Mouse (Mus musculus) intestine, embryonic 15.5 days (tissue): ENCODE measurements at regions not wholly inside any gene's neighbourhood (a gene's known extent, or its start where the extent isn't known, plus 50 kb on each side); places are given as distances from the start of the nearest gene placed in this dataset.

ENCODE experiments used
- ATAC-seq: fragments of 200-750 bp; cut with Nextera tagmentation; 2 replicates; pipeline ENCODE4 v1.8.0; 2017; ENCODE audit warnings: moderate TSS enrichment, moderate library complexity
- H3K27ac ChIP-seq: fragments of 300-500 bp; sonication (generic); 2 replicates; pipeline ENCODE4 v1.5.1; 2015; ENCODE audit warnings: mild to moderate bottlenecking, inconsistent platforms
- H3K27me3 ChIP-seq: fragments of 300-500 bp; sonication (generic); replicated peaks from 2 replicates; pipeline ENCODE4 v1.6.1; 2015; ENCODE audit warnings: inconsistent platforms
- H3K36me3 ChIP-seq: fragments of 300-500 bp; sonication (generic); 2 replicates; pipeline ENCODE4 v1.6.1; 2015; ENCODE audit warnings: inconsistent platforms
- H3K4me1 ChIP-seq: fragments of 300-500 bp; sonication (generic); replicated peaks from 2 replicates; pipeline ENCODE4 v1.6.1; 2015; ENCODE audit warnings: inconsistent platforms
- H3K4me2 ChIP-seq: fragments of 300-500 bp; sonication (generic); replicated peaks from 2 replicates; pipeline ENCODE4 v1.6.1; 2015; ENCODE audit warnings: mild to moderate bottlenecking, inconsistent platforms
- H3K4me3 ChIP-seq: fragments of 300-500 bp; sonication (generic); replicated peaks from 2 replicates; pipeline ENCODE4 v1.5.1; 2015; ENCODE audit warnings: inconsistent platforms
- H3K9ac ChIP-seq: fragments of 300-500 bp; sonication (generic); 2 replicates; pipeline ENCODE4 v1.6.1; 2015; ENCODE audit warnings: inconsistent platforms
- H3K9me3 ChIP-seq: fragments of 300-500 bp; sonication (generic); 2 replicates; pipeline ENCODE4 v1.6.1; 2016; ENCODE audit warnings: inconsistent platforms
- WGBS: fragments of 180-500 bp; shearing (Covaris S2); methylation state at CpG from one replicate; pipeline ENCODE4 v1.1.7; 2015; 5-methylcytosine and 5-hydroxymethylcytosine counted together

- 0 out of 2 replicates have a peak, but pooled peaks have one; percentile 56 for ATAC-seq
- 56% methylated on average over 4 of the region's 4 CpGs for WGBS
Measured at GRCm38 (mm10) chrX:10770575-10770974, 55.8 kb downstream of the Mid1ip1 start.

GRCm38 (mm10) chrX:10775714-10776515, 61.1 kb downstream of the Mid1ip1 start:
- WGBS = 28% methylated on average over 8 of the region's 8 CpGs
- no peaks in the 10 kb centered on the region for H3K27me3 ChIP-seq
- no peaks in the 10 kb centered on the region for H3K9me3 ChIP-seq
- no peak overlapping the region for H3K4me3 ChIP-seq
- no peaks in the 10 kb centered on the region for H3K4me1 ChIP-seq
- 0 out of 2 replicates have a peak overlapping the region, but pooled peaks have one; percentile 22 for H3K27ac ChIP-seq
- H3K36me3 ChIP-seq = no peaks in the 10 kb centered on the region
- no peak overlapping the region for H3K4me2 ChIP-seq
- H3K9ac ChIP-seq = no peak overlapping the region
- ATAC-seq = peak; percentile 83

More at GRCm38 (mm10) chrX:10770575-10770974, 55.8 kb downstream of the Mid1ip1 start:
- Histone ChIP-seq H3K4me3 (no peak overlapping the region), H3K27me3 (no peaks in the 10 kb centered on the region), H3K9ac (no peak overlapping the region), H3K4me2 (no peak overlapping the region), H3K9me3 (no peaks in the 10 kb centered on the region), H3K36me3 (no peaks in the 10 kb centered on the region), H3K27ac (no peak overlapping the region), H3K4me1 (no peaks in the 10 kb centered on the region)

GRCm38 (mm10) chrX:10776516-10776818, 61.7 kb downstream of the Mid1ip1 start:
- Histone ChIP-seq H3K9me3 (no peaks in the 10 kb centered on the region), H3K4me1 (no peaks in the 10 kb centered on the region), H3K4me3 (no peak overlapping the region), H3K9ac (no peak overlapping the region), H3K36me3 (no peaks in the 10 kb centered on the region), H3K27me3 (no peaks in the 10 kb centered on the region), H3K4me2 (no peak overlapping the region), H3K27ac (0 out of 2 replicates have a peak overlapping the region, but pooled peaks have one; percentile 22)
- peak; percentile 41; the same call in 1 of the 2 replicates for ATAC-seq
- 35% methylated on average over 7 of the region's 7 CpGs for WGBS

GRCm38 (mm10) chrX:10778014-10778413, 63.2 kb downstream of the Mid1ip1 start:
- Histone ChIP-seq H3K27ac (no peak overlapping the region), H3K4me3 (no peak overlapping the region), H3K9me3 (no peaks in the 10 kb centered on the region), H3K9ac (no peak overlapping the region), H3K27me3 (no peaks in the 10 kb centered on the region), H3K36me3 (no peaks in the 10 kb centered on the region), H3K4me1 (no peaks in the 10 kb centered on the region), H3K4me2 (no peak overlapping the region)
- WGBS = 84% methylated on average over 2 of the region's 2 CpGs
- no peak for ATAC-seq

GRCm38 (mm10) chrX:10786359-10786758, 71.5 kb downstream of the Mid1ip1 start:
- H3K9me3 ChIP-seq = no peaks in the 10 kb centered on the region
- no peak for ATAC-seq
- no peaks in the 10 kb centered on the region for H3K27me3 ChIP-seq
- H3K4me3 ChIP-seq = no peak overlapping the region
- H3K4me2 ChIP-seq = no peak overlapping the region
- no peak overlapping the region for H3K27ac ChIP-seq
- no peaks in the 10 kb centered on the region for H3K36me3 ChIP-seq
- WGBS = 80% methylated on average over 3 of the region's 3 CpGs
- no peak overlapping the region for H3K9ac ChIP-seq
- no peaks in the 10 kb centered on the region for H3K4me1 ChIP-seq

GRCm38 (mm10) chrX:10787057-10787456, 72.2 kb downstream of the Mid1ip1 start:
- no peak for ATAC-seq
- WGBS = 88% methylated on average over 2 of the region's 2 CpGs
- no peak overlapping the region for H3K4me2 ChIP-seq

DNA sequence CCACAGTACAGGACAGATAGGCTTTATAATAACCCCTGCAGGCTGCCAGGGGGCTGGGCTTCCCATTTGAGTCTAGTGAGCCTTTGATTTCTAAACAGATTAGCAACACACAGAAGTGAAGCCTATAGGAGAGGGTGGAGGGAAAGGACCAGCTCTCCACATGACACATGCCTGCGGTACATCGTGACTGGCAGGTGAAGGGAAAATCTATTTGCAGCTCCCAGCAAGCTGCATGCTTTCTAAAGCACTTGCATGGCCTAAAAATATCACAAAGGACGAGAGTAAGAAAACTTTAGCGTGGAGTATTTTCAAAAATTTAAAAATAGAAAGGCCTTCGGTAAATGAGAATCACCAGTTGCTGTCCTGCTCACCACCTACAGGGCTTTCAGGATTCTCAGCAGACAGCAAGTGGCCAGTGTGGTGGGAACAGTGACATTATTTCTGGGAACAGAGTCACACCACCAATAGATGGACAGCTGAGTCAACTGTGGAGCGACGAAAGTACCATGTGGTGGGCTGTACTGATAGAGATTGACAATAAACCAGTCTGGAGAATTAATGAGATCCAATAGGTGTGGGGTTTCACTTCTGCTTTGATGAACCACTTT, 105.6 kb downstream of the Mid1ip1 start:
- 75% methylated on average over 7 of the region's 7 CpGs for WGBS
- no peak overlapping the region for H3K4me3 ChIP-seq
- H3K27me3 ChIP-seq = no peaks in the 10 kb centered on the region; the same call in 1 of the 2 replicates
- no peaks in the 10 kb centered on the region for H3K36me3 ChIP-seq
- H3K4me1 ChIP-seq = no peaks in the 10 kb centered on the region
- no peak for ATAC-seq
- no peak overlapping the region for H3K4me2 ChIP-seq
- H3K9me3 ChIP-seq = no peaks in the 10 kb centered on the region
- H3K27ac ChIP-seq = no peak overlapping the region
- no peak overlapping the region for H3K9ac ChIP-seq

More at GRCm38 (mm10) chrX:10787057-10787456, 72.2 kb downstream of the Mid1ip1 start:
- no peak overlapping the region for H3K9ac ChIP-seq
- H3K27ac ChIP-seq = no peak overlapping the region
- no peaks in the 10 kb centered on the region for H3K36me3 ChIP-seq
- no peaks in the 10 kb centered on the region for H3K27me3 ChIP-seq
- no peaks in the 10 kb centered on the region for H3K4me1 ChIP-seq
- H3K9me3 ChIP-seq = no peaks in the 10 kb centered on the region
- H3K4me3 ChIP-seq = no peak overlapping the region

- Histone ChIP-seq H3K27ac (no peak overlapping the region), H3K4me2 (no peak overlapping the region), H3K4me3 (no peak overlapping the region), H3K9me3 (no peaks in the 10 kb centered on the region), H3K27me3 (no peaks in the 10 kb centered on the region), H3K4me1 (0 out of 2 replicates have a peak, but pooled peaks cover 2% of the 10 kb centered on the region), H3K36me3 (no peaks in the 10 kb centered on the region), H3K9ac (no peak overlapping the region)
- WGBS = 75% methylated on average over 1 of the region's 1 CpGs
- no peak for ATAC-seq
Measured at GRCm38 (mm10) chrX:10833681-10834080, 118.9 kb downstream of the Mid1ip1 start.

DNA sequence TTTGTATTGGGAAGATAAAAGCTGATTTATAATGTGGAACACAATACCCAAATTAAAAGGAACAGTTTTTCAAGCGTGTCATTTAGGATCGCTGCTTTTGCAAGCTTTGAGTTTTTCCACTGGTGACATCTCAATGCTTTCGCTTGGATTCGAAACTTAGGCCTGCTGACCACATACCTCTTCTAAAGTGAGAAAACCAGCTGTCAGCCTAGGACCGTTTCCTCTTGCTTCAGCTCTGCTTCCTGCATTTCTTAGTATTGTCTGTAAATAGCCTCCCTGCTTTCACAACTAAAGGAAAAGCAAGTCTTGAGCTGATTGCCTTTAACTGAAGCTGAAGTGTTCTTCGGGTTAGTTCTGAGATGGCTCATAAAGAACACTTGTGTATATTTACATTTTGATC, 142.3 kb downstream of the Mid1ip1 start:
- no peaks in the 10 kb centered on the region for H3K27me3 ChIP-seq
- no peak overlapping the region for H3K4me2 ChIP-seq
- no peaks in the 10 kb centered on the region for H3K9me3 ChIP-seq
- WGBS = 65% methylated on average over 6 of the region's 6 CpGs
- no peaks in the 10 kb centered on the region for H3K4me1 ChIP-seq
- ATAC-seq = no peak
- H3K27ac ChIP-seq = no peak overlapping the region
- no peaks in the 10 kb centered on the region for H3K36me3 ChIP-seq
- H3K4me3 ChIP-seq = no peak overlapping the region
- H3K9ac ChIP-seq = no peak overlapping the region

DNA sequence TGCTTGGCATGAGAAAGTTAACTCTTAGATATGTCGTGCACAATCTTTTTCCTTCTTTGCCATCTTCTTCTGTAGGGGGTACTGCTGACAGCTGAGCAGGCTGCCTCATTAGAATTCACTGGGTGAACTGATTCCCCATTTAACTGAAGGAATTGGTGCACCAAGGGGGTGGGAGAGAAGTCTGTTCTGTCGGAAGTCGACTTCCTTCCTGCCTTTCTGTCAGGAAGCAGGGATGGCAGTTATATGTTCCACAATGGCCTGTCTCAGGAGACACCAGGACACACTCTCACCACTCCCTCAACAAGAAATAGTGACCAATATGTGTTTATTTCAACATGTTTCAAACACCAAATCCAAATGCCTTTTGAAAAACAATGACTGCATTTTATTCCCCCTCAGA, 142.9 kb downstream of the Mid1ip1 start:
- H3K27me3 ChIP-seq = no peaks in the 10 kb centered on the region
- H3K9me3 ChIP-seq = no peaks in the 10 kb centered on the region
- no peak overlapping the region for H3K4me2 ChIP-seq
- no peaks in the 10 kb centered on the region for H3K4me1 ChIP-seq
- no peaks in the 10 kb centered on the region for H3K36me3 ChIP-seq
- H3K4me3 ChIP-seq = no peak overlapping the region
- H3K27ac ChIP-seq = no peak overlapping the region
- H3K9ac ChIP-seq = no peak overlapping the region
- 52% methylated on average over 3 of the region's 3 CpGs for WGBS
- ATAC-seq = no peak

- Histone ChIP-seq H3K36me3 (no peaks in the 10 kb centered on the region), H3K27ac (no peak overlapping the region), H3K4me1 (no peaks in the 10 kb centered on the region), H3K27me3 (no peaks in the 10 kb centered on the region), H3K4me3 (no peak overlapping the region), H3K9me3 (no peaks in the 10 kb centered on the region), H3K9ac (no peak overlapping the region), H3K4me2 (no peak overlapping the region)
- ATAC-seq = no peak
- WGBS = 66% methylated on average over 4 of the region's 4 CpGs
Measured at GRCm38 (mm10) chrX:10871613-10872012, 156.8 kb downstream of the Mid1ip1 start.

DNA sequence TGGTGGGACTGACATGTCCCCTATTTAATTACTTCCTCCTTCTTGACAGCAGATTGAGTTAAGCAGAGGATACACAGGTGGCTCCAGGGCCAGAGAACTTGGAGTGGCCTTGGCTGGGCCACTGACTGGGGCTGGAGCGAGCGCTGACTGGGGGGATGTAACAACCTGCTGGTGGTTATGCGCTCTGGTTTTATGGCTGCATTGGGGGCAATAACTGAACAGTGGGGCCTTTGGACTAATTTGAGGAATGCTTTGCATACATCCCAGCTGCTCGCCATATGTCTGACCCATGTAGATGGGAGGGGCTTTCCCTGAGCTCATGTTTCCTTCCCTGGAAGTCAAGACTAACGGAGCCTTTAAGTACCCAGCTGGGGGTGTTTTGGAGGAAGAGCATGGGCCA, 163.0 kb downstream of the Mid1ip1 start:
- Histone ChIP-seq H3K36me3 (no peaks in the 10 kb centered on the region), H3K27me3 (no peaks in the 10 kb centered on the region), H3K9ac (no peak overlapping the region), H3K27ac (no peak overlapping the region), H3K4me3 (no peak overlapping the region), H3K9me3 (no peaks in the 10 kb centered on the region), H3K4me1 (no peaks in the 10 kb centered on the region), H3K4me2 (no peak overlapping the region)
- no peak for ATAC-seq
- 61% methylated on average over 5 of the region's 5 CpGs for WGBS

- no peak for ATAC-seq
- no peaks in the 10 kb centered on the region for H3K36me3 ChIP-seq
- H3K9me3 ChIP-seq = no peaks in the 10 kb centered on the region
- H3K9ac ChIP-seq = no peak overlapping the region
- WGBS = 87% methylated on average over 5 of the region's 5 CpGs
- no peaks in the 10 kb centered on the region for H3K4me1 ChIP-seq
- no peak overlapping the region for H3K4me2 ChIP-seq
- no peaks in the 10 kb centered on the region for H3K27me3 ChIP-seq
- no peak overlapping the region for H3K4me3 ChIP-seq
- no peak overlapping the region for H3K27ac ChIP-seq
Measured at GRCm38 (mm10) chrX:10878922-10879321, 164.1 kb downstream of the Mid1ip1 start.
